Mouse (Mus musculus): Measurements from ENCODE around the gene Cdc16. TPM values are rescaled to one million over a fixed set of nuclear protein-coding genes. Genes with fewer than 3 reads are reported as not detected.
"Not testable (repeated sequence)": the region's sequence is repeated elsewhere in the genome, so short reads cannot be mapped to it uniquely, and the experiment has no call there.

Gene Cdc16
- 246 and 251 TPM in 2 replicates for polyA plus RNA-seq (2014; fragmentation: Nextera tagmentation; extraction: Ambion mirVana)

GRCm38 (mm10) chr8:13756982-13757804, at the start of gene Cdc16:
Gene Cdc16 (plus strand): TSS chr8:13757676.
- Histone ChIP-seq H3K4me2 (ENCODE audit: low read depth, severe bottlenecking) (peak within 1 kb of the TSS; percentile 85), H3K9me3 (ENCODE audit: control insufficient read depth, low read length) (no peaks in the 10 kb centered on the region), H3K27ac (replicated peaks; ENCODE audit: low read depth, low read length) (no peak within 1 kb of the TSS; the same call in 1 of the 2 replicates), H3K4me1 (ENCODE audit: control insufficient read depth, insufficient read depth, low read length) (peaks cover 5% of the 10 kb centered on the region; the same call in 1 of the 2 replicates), H3K27me3 (ENCODE audit: control insufficient read depth, insufficient read depth, low read length) (no peaks in the 10 kb centered on the region), H3K36me3 (ENCODE audit: control insufficient read depth, insufficient read depth, low read length) (peaks cover 2% of the 10 kb centered on the region; the same call in 1 of the 2 replicates), H3K4me3 (ENCODE audit: low read depth, low read length) (peak within 1 kb of the TSS; percentile 98), H3K9ac (ENCODE audit: low read length) (peak within 1 kb of the TSS; percentile 93)
- ATAC-seq (ENCODE audit: insufficient number of reproducible peaks, low FRiP score, low TSS enrichment, low read depth) = peak; percentile 94
- 10% methylated on average over 38 of the region's 40 CpGs for WGBS
- DNase-seq (ENCODE audit: low spot score) = peak; percentile 98

- no peak for ATAC-seq (ENCODE audit: insufficient number of reproducible peaks, low FRiP score, low TSS enrichment, low read depth)
- WGBS = 95% methylated on average over 5 of the region's 5 CpGs
- peaks cover 4% of the 10 kb centered on the region; the same call in 1 of the 2 replicates for H3K4me1 ChIP-seq (ENCODE audit: control insufficient read depth, insufficient read depth, low read length)
- no peak overlapping the region for H3K4me3 ChIP-seq (ENCODE audit: low read depth, low read length)
- no peak for DNase-seq (ENCODE audit: low spot score)
- H3K36me3 ChIP-seq (ENCODE audit: control insufficient read depth, insufficient read depth, low read length) = no peaks in the 10 kb centered on the region
- H3K27me3 ChIP-seq (ENCODE audit: control insufficient read depth, insufficient read depth, low read length) = no peaks in the 10 kb centered on the region
- no peaks in the 10 kb centered on the region for H3K9me3 ChIP-seq (ENCODE audit: control insufficient read depth, low read length)
- no peak overlapping the region for H3K9ac ChIP-seq (ENCODE audit: low read length)
- H3K27ac ChIP-seq (replicated peaks; ENCODE audit: low read depth, low read length) = no peak overlapping the region
- no peak overlapping the region for H3K4me2 ChIP-seq (ENCODE audit: low read depth, severe bottlenecking)
These were observed 49.0 kb upstream of the Cdc16 start for GRCm38 (mm10) chr8:13708514-13708913.

DNA sequence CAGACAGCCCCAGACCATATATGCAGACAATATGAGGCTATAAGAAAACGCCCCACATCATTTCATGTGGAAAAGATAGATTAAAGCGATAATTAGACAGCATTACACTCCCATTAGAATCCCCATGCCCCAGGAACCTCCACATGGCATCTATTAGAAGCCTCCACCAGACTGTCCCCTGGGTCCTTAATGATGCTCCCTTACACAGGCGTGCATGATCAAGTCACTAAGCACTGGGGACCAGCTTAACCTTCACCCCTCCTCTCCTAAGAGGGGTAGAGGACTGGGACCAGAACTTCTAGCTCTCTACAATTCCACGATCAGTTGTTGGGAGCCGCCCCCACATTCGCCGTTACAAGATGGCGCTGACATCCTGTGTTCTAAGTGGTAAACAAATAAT, 38.5 kb upstream of the Cdc16 start:
- H3K9me3 ChIP-seq (ENCODE audit: control insufficient read depth, low read length) = no peaks in the 10 kb centered on the region
- no peaks in the 10 kb centered on the region for H3K36me3 ChIP-seq (ENCODE audit: control insufficient read depth, insufficient read depth, low read length)
- 87% methylated on average over 8 of the region's 8 CpGs for WGBS
- no peak for DNase-seq (ENCODE audit: low spot score)
- no peak for ATAC-seq (ENCODE audit: insufficient number of reproducible peaks, low FRiP score, low TSS enrichment, low read depth)
- no peak overlapping the region for H3K9ac ChIP-seq (ENCODE audit: low read length)
- H3K4me3 ChIP-seq (ENCODE audit: low read depth, low read length) = no peak overlapping the region
- H3K27ac ChIP-seq (replicated peaks; ENCODE audit: low read depth, low read length) = no peak overlapping the region
- H3K4me2 ChIP-seq (ENCODE audit: low read depth, severe bottlenecking) = no peak overlapping the region
- H3K4me1 ChIP-seq (ENCODE audit: control insufficient read depth, insufficient read depth, low read length) = no peaks in the 10 kb centered on the region
- no peaks in the 10 kb centered on the region for H3K27me3 ChIP-seq (ENCODE audit: control insufficient read depth, insufficient read depth, low read length)

GRCm38 (mm10) chr8:13725722-13726121, 31.8 kb upstream of the Cdc16 start:
- H3K9ac ChIP-seq (ENCODE audit: low read length) = no peak overlapping the region
- H3K4me3 ChIP-seq (ENCODE audit: low read depth, low read length) = no peak overlapping the region
- no peaks in the 10 kb centered on the region for H3K36me3 ChIP-seq (ENCODE audit: control insufficient read depth, insufficient read depth, low read length)
- ATAC-seq (ENCODE audit: insufficient number of reproducible peaks, low FRiP score, low TSS enrichment, low read depth) (no peak), DNase-seq (ENCODE audit: low spot score) (peak; percentile 34)
- no peaks in the 10 kb centered on the region for H3K9me3 ChIP-seq (ENCODE audit: control insufficient read depth, low read length)
- H3K4me2 ChIP-seq (ENCODE audit: low read depth, severe bottlenecking) = no peak overlapping the region
- H3K27me3 ChIP-seq (ENCODE audit: control insufficient read depth, insufficient read depth, low read length) = no peaks in the 10 kb centered on the region
- no peak overlapping the region for H3K27ac ChIP-seq (replicated peaks; ENCODE audit: low read depth, low read length)
- no peaks in the 10 kb centered on the region for H3K4me1 ChIP-seq (ENCODE audit: control insufficient read depth, insufficient read depth, low read length)

GRCm38 (mm10) chr8:13727469-13728094, 29.9 kb upstream of the Cdc16 start:
- no peak overlapping the region for H3K27ac ChIP-seq (replicated peaks; ENCODE audit: low read depth, low read length)
- no peak overlapping the region for H3K4me2 ChIP-seq (ENCODE audit: low read depth, severe bottlenecking)
- 55% methylated on average over 10 of the region's 10 CpGs for WGBS
- no peaks in the 10 kb centered on the region for H3K4me1 ChIP-seq (ENCODE audit: control insufficient read depth, insufficient read depth, low read length)
- DNase-seq (ENCODE audit: low spot score) (peak; percentile 36), ATAC-seq (ENCODE audit: insufficient number of reproducible peaks, low FRiP score, low TSS enrichment, low read depth) (no peak)
- no peaks in the 10 kb centered on the region for H3K9me3 ChIP-seq (ENCODE audit: control insufficient read depth, low read length)
- H3K36me3 ChIP-seq (ENCODE audit: control insufficient read depth, insufficient read depth, low read length) = no peaks in the 10 kb centered on the region
- H3K9ac ChIP-seq (ENCODE audit: low read length) = no peak overlapping the region
- H3K4me3 ChIP-seq (ENCODE audit: low read depth, low read length) = no peak overlapping the region
- no peaks in the 10 kb centered on the region for H3K27me3 ChIP-seq (ENCODE audit: control insufficient read depth, insufficient read depth, low read length)

GRCm38 (mm10) chr8:13740323-13740770, 17.1 kb upstream of the Cdc16 start:
- DNase-seq (ENCODE audit: low spot score) = no peak
- Histone ChIP-seq H3K27me3 (ENCODE audit: control insufficient read depth, insufficient read depth, low read length) (no peaks in the 10 kb centered on the region), H3K4me1 (ENCODE audit: control insufficient read depth, insufficient read depth, low read length) (no peaks in the 10 kb centered on the region), H3K27ac (replicated peaks; ENCODE audit: low read depth, low read length) (no peak overlapping the region), H3K9me3 (ENCODE audit: control insufficient read depth, low read length) (no peaks in the 10 kb centered on the region), H3K9ac (ENCODE audit: low read length) (no peak overlapping the region), H3K36me3 (ENCODE audit: control insufficient read depth, insufficient read depth, low read length) (no peaks in the 10 kb centered on the region), H3K4me2 (ENCODE audit: low read depth, severe bottlenecking) (no peak overlapping the region), H3K4me3 (ENCODE audit: low read depth, low read length) (no peak overlapping the region)
- WGBS = 51% methylated on average over 6 of the region's 6 CpGs
- no peak for ATAC-seq (ENCODE audit: insufficient number of reproducible peaks, low FRiP score, low TSS enrichment, low read depth)

DNA sequence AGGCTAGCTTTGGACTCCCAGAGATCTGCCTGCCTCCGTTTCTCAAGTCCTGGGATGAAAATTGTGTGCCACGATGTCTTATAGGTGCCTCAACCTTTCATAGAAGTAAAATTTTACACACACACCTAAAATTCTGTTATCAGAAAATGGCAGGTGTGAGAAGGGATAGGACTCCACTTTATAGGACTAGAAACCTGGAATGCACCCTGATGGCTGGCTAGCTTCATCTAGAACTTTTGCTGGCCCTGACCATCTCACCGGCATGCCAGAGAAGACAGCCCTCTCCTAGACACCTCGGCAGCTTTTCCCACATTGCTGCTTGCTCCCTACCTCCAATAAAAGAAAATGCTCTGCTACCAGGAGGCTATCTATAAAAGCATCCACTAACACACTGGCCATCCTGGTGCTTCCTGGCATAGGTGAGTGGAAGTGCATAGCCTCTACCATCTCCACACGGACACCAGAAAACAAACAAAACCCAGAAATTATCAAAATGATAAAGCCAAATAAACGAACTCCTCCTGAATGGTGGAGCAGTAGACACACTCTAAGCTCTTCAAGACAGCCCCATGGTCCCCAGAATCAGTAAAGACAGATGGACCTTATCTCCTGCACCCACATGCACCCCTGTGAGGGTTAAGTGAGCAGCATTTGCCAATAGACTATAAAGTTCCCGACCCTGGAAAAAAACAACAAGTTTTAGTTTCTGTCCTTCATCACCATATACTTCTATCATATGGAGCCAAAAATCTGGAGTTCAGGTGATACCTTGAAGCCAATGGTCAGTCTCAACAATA, 16.5 kb upstream of the Cdc16 start:
- H3K36me3 ChIP-seq (ENCODE audit: control insufficient read depth, insufficient read depth, low read length) = no peaks in the 10 kb centered on the region
- no peaks in the 10 kb centered on the region for H3K4me1 ChIP-seq (ENCODE audit: control insufficient read depth, insufficient read depth, low read length)
- H3K9me3 ChIP-seq (ENCODE audit: control insufficient read depth, low read length) = no peaks in the 10 kb centered on the region
- no peak overlapping the region for H3K9ac ChIP-seq (ENCODE audit: low read length)
- DNase-seq (ENCODE audit: low spot score) (no peak), ATAC-seq (ENCODE audit: insufficient number of reproducible peaks, low FRiP score, low TSS enrichment, low read depth) (no peak)
- no peaks in the 10 kb centered on the region for H3K27me3 ChIP-seq (ENCODE audit: control insufficient read depth, insufficient read depth, low read length)
- H3K4me2 ChIP-seq (ENCODE audit: low read depth, severe bottlenecking) = no peak overlapping the region
- H3K27ac ChIP-seq (replicated peaks; ENCODE audit: low read depth, low read length) = no peak overlapping the region
- H3K4me3 ChIP-seq (ENCODE audit: low read depth, low read length) = no peak overlapping the region
- WGBS = 74% methylated on average over 7 of the region's 7 CpGs

DNA sequence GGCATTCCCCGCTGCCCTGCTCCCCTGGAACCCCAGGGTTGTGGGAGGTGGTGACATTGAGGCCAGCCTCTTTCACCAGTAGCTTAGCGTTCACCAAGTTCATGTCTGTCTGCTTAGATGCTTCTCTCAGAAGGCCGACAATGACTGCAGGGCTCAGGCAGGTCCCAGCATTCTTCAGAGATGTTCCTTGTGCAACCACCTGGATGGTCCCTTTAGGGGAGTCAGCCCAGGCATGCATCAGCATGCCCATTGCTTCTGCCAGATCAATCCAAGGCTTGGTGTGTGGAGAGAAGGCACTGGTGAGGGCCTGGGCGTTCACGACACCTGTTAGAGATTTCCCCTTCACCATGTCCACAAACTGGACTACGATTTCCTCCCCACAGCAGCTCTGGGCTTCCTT, 11.3 kb upstream of the Cdc16 start:
- H3K4me2 ChIP-seq (ENCODE audit: low read depth, severe bottlenecking); H3K36me3 ChIP-seq (ENCODE audit: control insufficient read depth, insufficient read depth, low read length); H3K4me3 ChIP-seq (ENCODE audit: low read depth, low read length); ATAC-seq (ENCODE audit: insufficient number of reproducible peaks, low FRiP score, low TSS enrichment, low read depth); H3K9me3 ChIP-seq (ENCODE audit: control insufficient read depth, low read length); H3K27me3 ChIP-seq (ENCODE audit: control insufficient read depth, insufficient read depth, low read length); H3K27ac ChIP-seq (replicated peaks; ENCODE audit: low read depth, low read length); H3K4me1 ChIP-seq (ENCODE audit: control insufficient read depth, insufficient read depth, low read length); DNase-seq (ENCODE audit: low spot score); H3K9ac ChIP-seq (ENCODE audit: low read length): not testable (repeated sequence)
- 84% methylated on average over 5 of the region's 6 CpGs for WGBS

Measured in limb, embryonic 11.5 days (tissue).